Mouse (Mus musculus): ENCODE measurements around the gene Trpm5.
A peak's percentile ranks its signal among the peaks of the same experiment; 100 is the strongest.

Trpm5 gene

DNA sequence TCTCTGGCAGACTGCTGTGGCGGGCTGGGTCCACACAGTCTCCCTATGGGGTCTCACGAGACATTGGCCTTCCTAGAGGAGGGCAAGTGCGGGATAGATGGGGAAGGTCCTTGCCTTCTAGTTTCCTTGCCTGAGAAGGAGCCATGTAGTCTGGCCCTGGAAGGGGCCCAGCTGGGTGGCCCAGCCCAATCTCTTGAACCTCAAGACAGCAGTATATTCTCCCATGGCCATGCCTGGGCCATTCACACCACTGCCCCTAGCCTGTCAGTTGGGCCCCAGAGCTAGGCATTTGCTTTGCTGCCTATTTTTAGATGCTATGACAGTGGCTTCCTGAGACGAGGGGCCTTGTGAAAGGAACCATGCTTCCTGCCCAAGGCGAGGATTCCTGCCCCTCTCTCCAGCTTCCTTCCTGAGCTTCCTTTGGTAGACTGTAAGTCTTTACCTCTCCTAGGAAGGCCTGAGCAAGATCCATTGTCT is 36.2 kb downstream of the Trpm5 start:
- no peak for DNase-seq (ENCODE audit: low spot score)

- no peak for DNase-seq (ENCODE audit: low spot score)
Observed at GRCm38 (mm10) chr7:143057667-143058220, 36.7 kb downstream of the Trpm5 start.

DNA sequence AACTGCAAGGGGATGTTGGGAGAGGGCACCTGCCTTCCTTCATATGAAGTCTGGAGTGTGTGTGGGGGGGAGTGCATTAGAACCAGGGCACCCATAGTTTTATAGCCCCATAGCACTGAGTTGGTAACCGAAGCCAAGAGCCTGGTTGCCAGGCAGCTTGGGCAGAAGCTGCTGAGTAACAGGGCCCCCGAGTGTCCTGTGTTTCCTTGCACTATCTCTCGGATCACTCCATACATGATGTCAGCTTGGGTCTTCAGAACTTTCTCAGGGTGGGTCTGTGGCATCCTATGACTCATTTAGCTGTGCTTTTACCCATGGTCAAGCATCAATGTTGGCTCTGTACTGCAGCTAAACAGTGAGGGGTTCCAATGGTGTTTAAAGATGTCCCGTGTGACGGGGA is 37.4 kb downstream of the Trpm5 start:
- no peak for DNase-seq (ENCODE audit: low spot score)

- no peak for DNase-seq (ENCODE audit: low spot score)
Observed at GRCm38 (mm10) chr7:143055499-143056186, 38.8 kb downstream of the Trpm5 start.

GRCm38 (mm10) chr7:143055001-143055400 is 39.4 kb downstream of the Trpm5 start:
- DNase-seq (ENCODE audit: low spot score) = no peak

- DNase-seq (ENCODE audit: low spot score) = no peak
Observed at GRCm38 (mm10) chr7:143054612-143054965, 39.9 kb downstream of the Trpm5 start.

- DNase-seq (ENCODE audit: low spot score) = no peak
Observed at GRCm38 (mm10) chr7:143053961-143054611, 40.4 kb downstream of the Trpm5 start.

DNA sequence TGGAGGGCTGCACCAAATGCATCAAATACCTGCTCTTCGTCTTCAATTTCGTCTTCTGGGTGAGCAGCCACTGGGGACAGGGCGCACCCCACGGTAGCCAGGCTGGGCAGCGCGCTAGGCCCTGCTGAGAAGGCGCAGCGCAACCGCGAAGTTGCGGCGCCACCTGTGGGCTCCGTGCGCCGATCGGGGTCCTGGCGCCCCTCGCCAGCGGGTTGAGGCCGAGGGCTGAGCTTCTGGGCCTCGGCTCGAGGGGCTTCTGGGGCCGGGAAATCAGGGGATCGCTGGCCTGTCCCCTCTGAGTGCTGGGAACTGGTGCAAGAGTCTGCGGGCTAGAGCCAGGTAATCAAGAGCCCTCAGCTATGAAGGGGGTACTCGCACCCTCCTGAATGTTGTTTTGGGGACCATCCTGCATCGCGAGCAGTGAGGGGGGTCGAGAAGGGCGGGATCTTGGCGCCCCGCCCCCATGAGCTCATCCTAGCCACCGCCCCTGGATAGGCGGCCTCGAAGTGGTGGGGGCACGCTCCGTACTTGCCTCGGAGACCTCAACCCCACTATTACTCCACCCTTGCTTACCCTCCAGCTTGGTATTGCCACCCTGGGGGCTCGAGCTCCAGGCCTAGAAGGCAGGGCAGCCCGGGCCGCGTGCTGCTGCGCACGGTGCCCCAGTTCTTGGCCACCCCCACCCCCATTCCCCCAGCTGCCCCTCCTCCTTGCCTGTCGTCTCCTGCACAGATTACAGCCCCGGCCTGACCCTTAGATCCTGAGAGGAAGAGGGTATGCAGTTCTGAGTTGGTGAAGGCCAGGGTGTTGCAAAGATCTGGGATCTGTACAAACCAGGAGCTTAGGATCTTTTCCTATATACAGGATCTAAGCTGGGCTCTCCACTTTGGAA is 41.2 kb downstream of the Trpm5 start:
- no peak for DNase-seq (ENCODE audit: low spot score)

DNA sequence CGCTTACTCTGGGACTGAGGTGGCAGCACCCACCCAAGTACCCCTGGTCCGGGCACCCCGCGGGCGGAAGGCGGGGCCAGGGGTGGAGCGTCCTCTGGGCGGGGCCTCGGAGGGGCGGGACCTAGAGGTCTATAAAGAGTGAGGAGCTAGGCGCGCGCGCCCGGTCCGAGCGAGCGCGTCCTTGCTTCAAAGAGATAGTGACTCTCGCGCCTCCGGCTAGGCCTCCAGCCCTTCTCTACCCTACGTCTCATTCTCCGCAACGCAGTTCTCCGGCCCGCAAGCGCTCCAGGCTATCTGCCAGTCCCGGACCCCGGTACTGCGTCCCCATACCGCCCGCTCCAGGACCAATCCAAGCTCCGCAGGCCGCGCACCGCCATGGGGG is 41.8 kb downstream of the Trpm5 start, which contains the start of gene Cd81:
Gene Cd81, plus strand, starts transcription at position 114 of the 382 bp plus-strand sequence.
- DNase-seq (ENCODE audit: low spot score) = peak; percentile 55

- DNase-seq (ENCODE audit: low spot score) = no peak
Observed at GRCm38 (mm10) chr7:143051316-143051715, 43.1 kb downstream of the Trpm5 start.

DNA sequence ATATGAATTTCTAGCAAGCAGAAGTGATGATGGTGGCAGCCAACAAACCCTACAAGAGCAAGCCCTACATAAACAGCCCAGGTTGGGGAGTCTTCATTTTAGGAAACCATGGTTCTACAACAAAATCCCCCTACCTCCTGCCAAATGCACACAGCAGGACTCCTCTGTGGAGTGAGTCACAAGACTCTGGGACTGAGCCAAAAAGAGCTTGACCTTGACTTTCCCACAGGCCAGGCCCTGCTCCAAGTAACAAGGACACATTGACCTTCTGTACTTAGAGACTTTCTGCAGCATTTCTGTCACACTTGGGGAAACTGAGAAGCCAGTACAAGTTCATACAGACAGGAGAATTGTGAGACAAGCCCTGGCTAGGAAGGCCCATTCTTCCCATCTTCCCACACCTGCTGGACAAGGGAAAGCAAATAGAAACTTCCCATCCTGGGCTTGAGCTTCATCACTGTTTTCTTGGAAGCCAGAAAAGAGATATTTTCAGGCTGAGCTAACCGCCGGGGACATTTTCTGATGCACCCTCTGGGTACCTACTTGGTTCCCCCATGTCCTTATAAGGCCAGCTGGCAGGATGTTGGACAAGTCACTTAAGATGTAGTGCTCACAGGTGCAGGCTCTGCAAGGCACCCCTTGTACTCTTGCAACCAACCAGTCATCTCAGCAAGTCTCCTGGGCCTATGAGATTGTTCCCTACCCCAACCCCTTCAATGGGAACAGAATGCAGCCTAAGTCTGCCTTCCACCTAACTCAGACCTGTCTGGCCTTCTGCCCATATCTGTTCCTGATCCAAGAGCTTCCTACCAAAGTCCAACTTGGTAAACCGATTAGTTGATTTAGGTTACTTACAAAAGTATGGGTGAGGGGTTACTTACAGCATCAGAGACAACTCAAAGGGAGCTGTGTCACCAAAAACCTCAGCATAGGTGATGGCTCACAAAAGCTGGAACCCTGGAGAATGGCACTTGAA is 44.3 kb downstream of the Trpm5 start:
- no peak for DNase-seq (ENCODE audit: low spot score)

DNA sequence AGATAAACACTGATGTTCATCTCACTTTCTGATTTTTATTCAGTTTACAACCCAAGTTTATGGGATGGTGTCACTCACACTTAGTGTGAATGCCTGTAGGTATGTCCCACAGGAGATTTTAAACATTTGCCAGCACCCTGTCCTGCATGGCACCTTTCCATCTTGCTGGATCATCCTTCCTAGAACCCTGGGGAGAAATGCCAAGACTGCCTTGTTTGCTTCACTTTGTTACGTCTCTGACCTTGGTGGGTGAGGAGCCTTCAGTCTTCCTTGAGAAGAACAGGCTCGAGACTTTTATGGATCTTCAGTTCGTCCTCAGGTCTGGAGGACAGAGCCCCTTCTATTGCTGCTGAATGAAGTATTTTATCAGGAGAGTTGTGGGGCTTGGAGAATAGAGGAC is 45.1 kb downstream of the Trpm5 start:
- no peak for DNase-seq (ENCODE audit: low spot score)

- no peak for DNase-seq (ENCODE audit: low spot score)
Observed at GRCm38 (mm10) chr7:143046358-143046757, 48.1 kb downstream of the Trpm5 start.

DNA sequence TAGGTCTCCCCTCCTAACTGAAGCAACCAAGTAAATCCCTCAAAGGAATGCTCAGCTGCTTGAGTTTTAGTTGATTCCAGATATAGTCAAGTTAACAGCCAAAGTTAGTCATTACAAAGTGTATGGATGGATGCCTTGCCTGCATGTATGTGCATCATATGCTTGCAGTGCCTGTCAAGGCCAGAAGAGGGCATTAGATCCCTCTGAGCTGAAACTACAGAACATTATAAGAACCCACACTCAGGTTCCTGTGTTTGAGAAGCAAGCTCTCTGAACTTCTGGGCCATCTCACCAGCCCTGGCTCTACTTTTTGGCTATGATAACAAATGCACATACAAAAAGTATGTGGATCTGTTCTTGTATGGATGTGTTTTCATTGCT is 49.6 kb downstream of the Trpm5 start:
- no peak for DNase-seq (ENCODE audit: low spot score)

GRCm38 (mm10) chr7:143044049-143044825 is 50.2 kb downstream of the Trpm5 start:
- DNase-seq (ENCODE audit: low spot score) = no peak

- no peak for DNase-seq (ENCODE audit: low spot score)
Observed at GRCm38 (mm10) chr7:143042897-143043300, 51.5 kb downstream of the Trpm5 start.

DNA sequence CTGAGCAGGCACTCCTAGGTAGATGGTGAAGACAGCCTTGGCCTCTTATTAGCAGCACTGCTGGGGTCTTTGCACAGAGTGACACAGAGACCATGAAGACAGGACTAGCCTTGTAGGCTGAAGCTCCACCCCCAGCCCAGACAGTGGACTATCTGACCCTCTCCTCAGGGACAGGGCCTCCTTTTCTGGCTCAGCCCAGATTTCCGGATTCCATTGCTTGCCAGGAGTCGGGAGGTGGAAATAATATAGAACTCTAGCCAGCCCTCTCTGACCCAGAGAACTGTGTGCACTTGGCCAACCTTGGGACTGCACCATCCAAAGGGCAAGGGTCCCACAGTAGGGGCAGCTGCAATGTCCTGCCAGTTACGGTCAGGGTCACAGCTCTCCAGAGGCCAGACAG is 52.4 kb downstream of the Trpm5 start:
- no peak for DNase-seq (ENCODE audit: low spot score)

- DNase-seq (ENCODE audit: low spot score) = no peak
Observed at GRCm38 (mm10) chr7:143041138-143041822, 53.2 kb downstream of the Trpm5 start.

DNA sequence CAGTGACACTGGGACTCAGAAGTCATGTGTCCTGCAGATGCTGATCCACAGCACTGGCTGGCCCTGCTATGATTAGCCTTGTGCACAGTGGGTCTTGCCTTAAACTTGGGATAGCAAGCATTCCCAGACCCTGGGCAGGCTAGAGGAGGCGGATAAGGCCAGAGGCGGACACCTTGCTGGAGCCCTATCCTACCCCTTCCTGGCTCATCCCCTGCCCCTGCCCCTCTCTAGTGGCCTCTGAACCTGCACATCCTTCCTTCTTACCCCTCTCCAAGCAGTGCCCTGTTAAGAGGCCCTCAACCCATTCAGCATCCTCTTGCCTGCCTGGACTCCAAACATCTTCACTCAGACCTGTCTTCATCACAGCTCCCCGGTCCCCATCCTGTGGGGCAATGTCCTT is 53.9 kb downstream of the Trpm5 start:
- no peak for DNase-seq (ENCODE audit: low spot score)

Measured in layer of hippocampus, adult 9-10 months (tissue).